Mouse (Mus musculus) brown adipose tissue, adult 24 weeks (tissue): ENCODE measurements at regions not wholly inside any gene's neighbourhood (a gene's known extent, or its start where the extent isn't known, plus 50 kb on each side); places are given as distances from the start of the nearest gene placed in this dataset.

ENCODE experiments used
- H3K27ac ChIP-seq: fragments of 200-500 bp; replicated peaks from 2 replicates; pipeline ENCODE4 v1.5.1; 2012; ENCODE audit warnings: low read depth, mild to moderate bottlenecking, low read length
- H3K4me1 ChIP-seq: fragments of 200-500 bp; 2 replicates; pipeline ENCODE4 v1.6.1; 2012; ENCODE audit warnings: low read length, mixed read lengths; ENCODE audit not compliant: control insufficient read depth, insufficient read depth, insufficient read length
- H3K4me3 ChIP-seq: fragments of 200-500 bp; 2 replicates; pipeline ENCODE4 v1.5.1; 2012; ENCODE audit warnings: low read depth, mild to moderate bottlenecking, low read length, moderate library complexity; ENCODE audit not compliant: insufficient read depth

DNA sequence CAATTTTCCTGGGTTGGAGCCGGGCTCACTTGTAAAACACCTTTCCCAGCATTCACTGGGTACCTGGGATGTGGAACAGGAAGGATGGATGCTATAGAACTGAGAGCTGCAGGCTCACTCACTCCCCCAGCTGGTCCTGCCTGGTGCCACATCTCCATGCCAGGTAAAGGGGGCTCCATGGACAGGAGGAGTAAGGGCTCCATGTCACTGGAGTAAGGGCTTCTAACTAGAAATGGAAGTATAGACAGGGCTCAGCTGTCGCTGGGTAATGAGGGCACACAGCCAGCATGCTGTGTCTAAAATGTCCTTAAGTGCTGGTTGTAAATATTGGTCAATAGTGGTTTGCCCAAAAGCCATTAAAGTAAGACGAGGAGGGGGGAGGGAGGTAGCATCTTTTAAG is 99.4 kb upstream of the Gpr12 start:
- Histone ChIP-seq H3K27ac (no peak overlapping the region), H3K4me3 (no peak overlapping the region), H3K4me1 (no peaks in the 10 kb centered on the region)

DNA sequence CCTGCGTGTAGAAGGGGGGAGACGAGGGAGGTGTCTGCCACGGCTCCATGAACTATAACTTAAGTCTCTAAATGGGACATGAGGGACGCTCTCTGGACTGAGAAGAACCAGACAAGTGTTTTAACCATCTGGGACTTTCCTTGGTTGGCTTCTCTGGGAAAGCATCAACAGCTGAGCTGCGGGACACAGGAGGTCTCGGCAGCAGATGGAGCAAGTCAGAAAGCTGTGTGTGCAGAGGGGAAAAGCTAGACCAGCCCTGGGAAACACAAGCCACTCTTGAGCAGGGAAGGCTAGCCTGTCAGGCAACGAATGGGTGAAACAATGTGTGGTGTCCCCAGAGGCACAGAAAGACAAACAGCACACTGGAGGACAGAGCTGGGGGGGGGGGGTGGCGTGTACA is 98.5 kb upstream of the Gpr12 start:
- H3K4me3 ChIP-seq: no peak overlapping the region
- 0 out of 2 replicates have a peak, but pooled peaks cover 2% of the 10 kb centered on the region for H3K4me1 ChIP-seq
- H3K27ac ChIP-seq: 0 out of 2 replicates have a peak overlapping the region, but pooled peaks have one; percentile 13

DNA sequence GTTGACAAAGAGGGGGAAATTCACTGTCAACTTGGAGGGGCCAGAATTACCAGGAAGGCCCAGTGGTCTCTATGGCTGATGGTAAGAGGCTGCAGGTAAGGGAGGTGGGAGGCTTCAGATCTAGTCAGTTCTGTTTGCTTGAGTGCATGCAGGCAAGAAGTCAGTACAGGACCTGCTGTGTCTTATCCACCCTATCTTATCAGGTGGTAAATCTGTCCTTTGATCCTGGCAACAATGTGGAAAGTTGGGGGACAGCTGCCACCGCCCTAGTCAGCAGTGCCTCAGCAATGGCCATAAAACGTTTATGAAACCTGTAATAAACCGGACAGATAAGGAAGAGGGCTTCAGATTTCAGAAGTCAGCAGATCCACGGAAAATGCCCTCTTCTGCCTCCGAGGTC is 97.9 kb upstream of the Gpr12 start:
- peaks cover 2% of the 10 kb centered on the region; the same call in 1 of the 2 replicates for H3K4me1 ChIP-seq
- H3K4me3 ChIP-seq: no peak overlapping the region
- H3K27ac ChIP-seq: no peak overlapping the region

- Histone ChIP-seq H3K4me1 (peaks cover 5% of the 10 kb centered on the region), H3K4me3 (no peak overlapping the region), H3K27ac (no peak overlapping the region)
Observed at GRCm38 (mm10) chr5:146681512-146681911, 96.5 kb upstream of the Gpr12 start.

DNA sequence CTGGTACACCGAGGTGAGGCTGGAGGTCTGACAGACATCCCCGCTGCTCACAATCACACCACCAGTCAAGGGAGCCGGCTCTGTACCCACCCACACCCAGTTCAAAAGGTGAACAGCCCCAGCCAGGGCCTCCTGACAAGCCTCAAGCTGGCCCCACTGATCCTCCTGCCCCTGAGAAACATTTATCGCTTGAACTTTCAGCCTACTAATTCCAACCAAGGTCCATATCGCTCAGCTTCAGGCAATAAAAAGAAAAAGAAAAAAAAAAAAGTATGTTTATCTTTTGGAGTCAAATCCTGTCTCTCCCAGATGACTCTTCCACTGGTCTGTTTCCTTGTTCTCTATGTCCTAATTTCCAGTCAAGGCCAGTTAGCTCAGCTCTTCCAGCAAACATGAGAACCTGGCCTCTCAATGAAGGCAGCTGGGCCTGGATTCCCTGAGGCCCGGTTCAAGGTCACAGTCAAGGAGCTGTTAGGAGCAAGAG is 94.2 kb upstream of the Gpr12 start:
- no peak overlapping the region for H3K27ac ChIP-seq

DNA sequence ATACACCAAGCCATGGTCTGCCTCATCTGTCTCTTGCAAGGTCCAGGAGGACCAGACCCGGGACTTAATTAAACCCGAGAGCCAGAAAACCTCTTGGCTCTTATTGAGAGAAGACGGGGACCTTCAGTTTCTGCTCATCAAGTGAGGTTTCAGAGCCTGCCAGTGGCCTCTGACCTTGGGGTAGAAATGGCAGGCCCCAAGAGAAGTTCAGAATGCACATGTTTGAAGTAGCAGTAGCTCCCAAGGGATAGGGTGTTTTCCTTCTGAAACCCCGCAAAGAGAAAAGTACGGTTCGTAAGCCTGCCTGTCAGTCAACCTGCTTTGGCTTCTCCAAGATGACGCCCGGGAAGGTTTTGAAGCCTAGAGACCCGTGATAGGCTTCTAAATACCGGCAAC is 93.7 kb upstream of the Gpr12 start:
- Histone ChIP-seq H3K4me3 (no peak overlapping the region), H3K4me1 (peaks cover 6% of the 10 kb centered on the region), H3K27ac (no peak overlapping the region)

More for the DNA sequence above, 94.2 kb upstream of the Gpr12 start:
- Histone ChIP-seq H3K4me3 (no peak overlapping the region), H3K4me1 (peaks cover 6% of the 10 kb centered on the region)

- Histone ChIP-seq H3K27ac (no peak overlapping the region), H3K4me1 (peaks cover 6% of the 10 kb centered on the region), H3K4me3 (no peak overlapping the region)
Observed at GRCm38 (mm10) chr5:146678049-146678774, 93.2 kb upstream of the Gpr12 start.

- H3K4me1 ChIP-seq: peaks cover 6% of the 10 kb centered on the region
- no peak overlapping the region for H3K27ac ChIP-seq
- no peak overlapping the region for H3K4me3 ChIP-seq
Observed at GRCm38 (mm10) chr5:146677151-146677515, 92.1 kb upstream of the Gpr12 start.

GRCm38 (mm10) chr5:146676470-146677150 is 91.6 kb upstream of the Gpr12 start:
- Histone ChIP-seq H3K27ac (no peak overlapping the region), H3K4me1 (peaks cover 6% of the 10 kb centered on the region), H3K4me3 (no peak overlapping the region)

GRCm38 (mm10) chr5:146675887-146676277 is 90.8 kb upstream of the Gpr12 start:
- Histone ChIP-seq H3K27ac (no peak overlapping the region), H3K4me3 (no peak overlapping the region)

GRCm38 (mm10) chr5:146675006-146675886 is 90.2 kb upstream of the Gpr12 start:
- H3K4me3 ChIP-seq: no peak overlapping the region
- no peak overlapping the region for H3K27ac ChIP-seq
- peaks cover 6% of the 10 kb centered on the region for H3K4me1 ChIP-seq

More at GRCm38 (mm10) chr5:146675887-146676277, 90.8 kb upstream of the Gpr12 start:
- peaks cover 6% of the 10 kb centered on the region for H3K4me1 ChIP-seq

- H3K4me3 ChIP-seq: no peak overlapping the region
- no peaks in the 10 kb centered on the region for H3K4me1 ChIP-seq
- no peak overlapping the region for H3K27ac ChIP-seq
Observed at GRCm38 (mm10) chr5:146661751-146662150, 76.7 kb upstream of the Gpr12 start.

- no peak overlapping the region for H3K4me3 ChIP-seq
- no peaks in the 10 kb centered on the region for H3K4me1 ChIP-seq
- no peak overlapping the region for H3K27ac ChIP-seq
Observed at GRCm38 (mm10) chr5:146657228-146657627, 72.2 kb upstream of the Gpr12 start.

- Histone ChIP-seq H3K4me1 (no peaks in the 10 kb centered on the region), H3K4me3 (no peak overlapping the region), H3K27ac (no peak overlapping the region)
Observed at GRCm38 (mm10) chr5:146655394-146655793, 70.4 kb upstream of the Gpr12 start.
